Comparison of ENCODE assay signal across 10 mouse cellular contexts in the genomic region with DNA sequence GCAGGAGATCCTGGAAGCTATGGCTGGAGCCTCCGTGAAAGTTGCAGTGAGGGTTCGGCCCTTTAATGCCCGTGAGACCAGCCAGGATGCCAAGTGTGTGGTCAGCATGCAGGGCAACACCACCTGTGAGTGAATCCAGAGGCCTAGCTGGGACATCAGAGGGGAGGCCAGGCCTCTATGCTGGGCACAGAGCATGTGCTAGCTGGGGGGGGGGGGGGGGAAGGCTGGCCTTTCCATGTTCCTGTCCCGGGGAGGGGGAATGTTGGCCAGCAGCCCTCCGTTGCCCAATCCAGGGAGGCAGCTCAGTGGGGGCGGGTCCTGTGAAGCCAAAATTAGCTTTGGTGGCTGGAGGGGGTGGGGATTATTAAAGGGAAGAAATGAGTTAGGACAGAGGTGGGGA. TPM values are rescaled to one million over a fixed set of nuclear protein-coding genes. Genes with fewer than 3 reads are reported as not detected.
A peak's percentile ranks its signal among the peaks of the same experiment; 100 is the strongest.
DNase-seq lines count a peak whose midpoint lies in the region; ATAC-seq and TF ChIP-seq lines count a peak whose summit lies in the region.
"Had no signal": no experiment of that assay in that cellular context is flagged by ENCODE, and none has a peak within 500 bp of the region (broad histone marks: within the 10 kb centered on the region; RNA-seq: fewer than 3 reads in every experiment).

No protein-coding gene starts in this region.

- no peak overlapping the region for H3K4me3 ChIP-seq in kidney, embryonic 15.5 days (replicated peaks)
- H3K4me3 ChIP-seq in limb, embryonic 11.5 days (ENCODE audit: low read depth, low read length) = no peak overlapping the region
- peak overlapping the region; percentile 2; the same call in 1 of the 2 replicates for H3K4me3 ChIP-seq in midbrain, postnatal 0 days (ENCODE audit: low read depth, low read length)

- no peak overlapping the region; the same call in 1 of the 2 replicates for H3K4me2 ChIP-seq in kidney, embryonic 15.5 days
- no peak overlapping the region for H3K4me2 ChIP-seq in limb, embryonic 11.5 days (ENCODE audit: low read depth, severe bottlenecking)
- 0 out of 2 replicates have a peak overlapping the region, but pooled peaks have one; percentile 82 for H3K4me2 ChIP-seq in midbrain, postnatal 0 days (ENCODE audit: low read depth, low read length, poor library complexity, severe bottlenecking)

- H3K27me3 ChIP-seq in kidney, embryonic 15.5 days = no peaks in the 10 kb centered on the region
- no peaks in the 10 kb centered on the region for H3K27me3 ChIP-seq in limb, embryonic 11.5 days (ENCODE audit: control insufficient read depth, insufficient read depth, low read length)
- no peaks in the 10 kb centered on the region for H3K27me3 ChIP-seq in midbrain, postnatal 0 days (ENCODE audit: insufficient read depth, low read length)

- H3K27ac ChIP-seq in kidney, embryonic 15.5 days = no peak overlapping the region
- no peak overlapping the region for H3K27ac ChIP-seq in limb, embryonic 11.5 days (replicated peaks; ENCODE audit: low read depth, low read length)
- H3K27ac ChIP-seq in midbrain, postnatal 0 days (ENCODE audit: low read depth, low read length) = no peak overlapping the region
- H3K27ac ChIP-seq: macrophage had no signal

- DNase-seq in kidney, postnatal 36 days = no peak
- DNase-seq in gastrocnemius, postnatal 36 days = peak; percentile 55 to 84
- no peak for DNase-seq in limb, embryonic 11.5 days (ENCODE audit: low spot score)
- DNase-seq in midbrain, postnatal 0 days (ENCODE audit: low spot score) = no peak
- DNase-seq in frontal cortex, postnatal 10 days (ENCODE audit: low spot score in 2 of 2) = no peak
- no peak for DNase-seq in cerebellum, adult 11 months
- no peak for DNase-seq in right cerebral cortex, adult 18-20 months

- no peak for ATAC-seq in kidney, embryonic 15.5 days (replicated peaks; ENCODE audit: low FRiP score)
- ATAC-seq in limb, embryonic 11.5 days (ENCODE audit: insufficient number of reproducible peaks, low FRiP score, low TSS enrichment, low read depth) = no peak
- ATAC-seq in midbrain, postnatal 0 days (ENCODE audit: low FRiP score) = no peak

- peaks cover 26% of the 10 kb centered on the region for H3K4me1 ChIP-seq in kidney, embryonic 15.5 days
- H3K4me1 ChIP-seq in limb, embryonic 11.5 days (ENCODE audit: control insufficient read depth, insufficient read depth, low read length) = peaks cover 5% of the 10 kb centered on the region
- H3K4me1 ChIP-seq in midbrain, postnatal 0 days (ENCODE audit: insufficient read depth, low read length) = peaks cover 9% of the 10 kb centered on the region; the same call in 1 of the 2 replicates

- 66% methylated on average over 6 of the region's 6 CpGs for WGBS in kidney, embryonic 15.5 days
- WGBS in limb, embryonic 11.5 days = 74% methylated on average over 6 of the region's 6 CpGs
- WGBS in midbrain, postnatal 0 days = 69% methylated on average over 6 of the region's 6 CpGs

- TF ChIP-seq CTCF in midbrain, postnatal 0 days (IDR thresholded peaks at IDR 0.05) = no peak

- peaks cover 49% of the 10 kb centered on the region for H3K36me3 ChIP-seq in kidney, embryonic 15.5 days
- H3K36me3 ChIP-seq in limb, embryonic 11.5 days (ENCODE audit: control insufficient read depth, insufficient read depth, low read length) = peaks cover 9% of the 10 kb centered on the region; the same call in 1 of the 2 replicates
- H3K36me3 ChIP-seq in midbrain, postnatal 0 days (ENCODE audit: insufficient read depth, low read length) = peaks cover 44% of the 10 kb centered on the region

- H3K9me3 ChIP-seq in kidney, embryonic 15.5 days (replicated peaks) = no peaks in the 10 kb centered on the region
- no peaks in the 10 kb centered on the region for H3K9me3 ChIP-seq in limb, embryonic 11.5 days (ENCODE audit: control insufficient read depth, low read length)
- H3K9me3 ChIP-seq in midbrain, postnatal 0 days (ENCODE audit: low read length) = no peaks in the 10 kb centered on the region

- intact Hi-C loops in gastrocnemius, postnatal 36 days (cut with DNase I) = no loop called here

- 0 out of 2 replicates have a peak overlapping the region, but pooled peaks have one; percentile 33 for H3K9ac ChIP-seq in kidney, embryonic 15.5 days
- peak overlapping the region; percentile 27; the same call in 1 of the 2 replicates for H3K9ac ChIP-seq in limb, embryonic 11.5 days (ENCODE audit: low read length)
- peak overlapping the region; percentile 95 for H3K9ac ChIP-seq in midbrain, postnatal 0 days (replicated peaks; ENCODE audit: low read length, poor library complexity, severe bottlenecking)

RNA-seq across cellular contexts. Expression of a gene that starts 2.4 kb away (rescaled TPM):
- 3.5 and 3.6 TPM in 2 replicates for polyA plus RNA-seq in kidney, embryonic 15.5 days (2015; fragmentation: Nextera tagmentation; extraction: Ambion mirVana)
- total RNA-seq in gastrocnemius, postnatal 36 days (2021) = 100 to 1,000 TPM; 460 to 537 TPM
- polyA plus RNA-seq in limb, embryonic 11.5 days (2014; fragmentation: Nextera tagmentation; extraction: Ambion mirVana) = 7.2 and 10.2 TPM in 2 replicates
- total RNA-seq in midbrain, postnatal 0 days (2014; rRNA removed) = 30.9 and 31.7 TPM in 2 replicates
- 1.6 and 1.9 TPM in 2 replicates for polyA plus RNA-seq in midbrain, postnatal 0 days (2015; fragmentation: Nextera tagmentation; extraction: Ambion mirVana)

RNA-seq across cellular contexts. Expression of a gene that starts 2.8 kb away (rescaled TPM):
- 1.2 and 2.3 TPM in 2 replicates for polyA plus RNA-seq in kidney, embryonic 15.5 days (2015; fragmentation: Nextera tagmentation; extraction: Ambion mirVana)
- 1 to 10 TPM; 3.7 to 4.5 TPM for total RNA-seq in gastrocnemius, postnatal 36 days (2021)
- 0.71 and 0.96 TPM in 2 replicates for polyA plus RNA-seq in limb, embryonic 11.5 days (2014; fragmentation: Nextera tagmentation; extraction: Ambion mirVana)
- total RNA-seq in midbrain, postnatal 0 days (2014; rRNA removed) = 1.7 and 4.8 TPM in 2 replicates
- polyA plus RNA-seq in midbrain, postnatal 0 days (2015; fragmentation: Nextera tagmentation; extraction: Ambion mirVana) = 2.1 and 2.2 TPM in 2 replicates
- total RNA-seq: common myeloid progenitor, adult 5-6 weeks had no signal

RNA-seq across cellular contexts. Expression of a gene that starts 14.9 kb away (rescaled TPM):
- polyA plus RNA-seq in kidney, embryonic 15.5 days (2015; fragmentation: Nextera tagmentation; extraction: Ambion mirVana) = 12.8 and 14.1 TPM in 2 replicates
- 10 to 100 TPM; 36.8 to 38.8 TPM for total RNA-seq in gastrocnemius, postnatal 36 days (2021)
- 8.2 and 11.8 TPM in 2 replicates for polyA plus RNA-seq in limb, embryonic 11.5 days (2014; fragmentation: Nextera tagmentation; extraction: Ambion mirVana)
- 20.3 and 24.0 TPM in 2 replicates for total RNA-seq in midbrain, postnatal 0 days (2014; rRNA removed)
- 23.6 and 24.5 TPM in 2 replicates for polyA plus RNA-seq in midbrain, postnatal 0 days (2015; fragmentation: Nextera tagmentation; extraction: Ambion mirVana)

RNA-seq across cellular contexts. Expression of a gene that starts 33.6 kb away (rescaled TPM):
- polyA plus RNA-seq in kidney, embryonic 15.5 days (2015; fragmentation: Nextera tagmentation; extraction: Ambion mirVana) = 181 and 202 TPM in 2 replicates
- 10 to 100 TPM; 78.9 to 81.6 TPM for total RNA-seq in gastrocnemius, postnatal 36 days (2021)
- 156 and 173 TPM in 2 replicates for polyA plus RNA-seq in limb, embryonic 11.5 days (2014; fragmentation: Nextera tagmentation; extraction: Ambion mirVana)
- 41.9 and 45.3 TPM in 2 replicates for total RNA-seq in midbrain, postnatal 0 days (2014; rRNA removed)
- 125 and 131 TPM in 2 replicates for polyA plus RNA-seq in midbrain, postnatal 0 days (2015; fragmentation: Nextera tagmentation; extraction: Ambion mirVana)

RNA-seq across cellular contexts. Expression of a gene that starts 45.8 kb away (rescaled TPM):
- polyA plus RNA-seq in kidney, embryonic 15.5 days (2015; fragmentation: Nextera tagmentation; extraction: Ambion mirVana) = 30.3 and 38.5 TPM in 2 replicates
- total RNA-seq in gastrocnemius, postnatal 36 days (2021) = 1,000 to 10,000 TPM; 8,161 to 9,332 TPM
- polyA plus RNA-seq in limb, embryonic 11.5 days (2014; fragmentation: Nextera tagmentation; extraction: Ambion mirVana) = 49.4 and 53.3 TPM in 2 replicates
- 7.2 and 9.9 TPM in 2 replicates for total RNA-seq in midbrain, postnatal 0 days (2014; rRNA removed)
- polyA plus RNA-seq in midbrain, postnatal 0 days (2015; fragmentation: Nextera tagmentation; extraction: Ambion mirVana) = 5.8 and 7.6 TPM in 2 replicates

Comparison
In these comparisons a context has a peak if more than half of its experiments do, and no peak if none do; other contexts are left out.
1. H3K9ac ChIP-seq: peak in every context shown above with its lines; median percentile 95 in midbrain, postnatal 0 days; 33 in kidney, embryonic 15.5 days; 27 in limb, embryonic 11.5 days.
2. DNase-seq: peak in gastrocnemius, postnatal 36 days (2 of 2); none in kidney, postnatal 36 days (0 of 2), limb, embryonic 11.5 days (single experiment), midbrain, postnatal 0 days (single experiment), frontal cortex, postnatal 10 days (0 of 2), cerebellum, adult 11 months (single experiment) and right cerebral cortex, adult 18-20 months (single experiment).